Mouse (Mus musculus) liver, adult 2 months (tissue): ENCODE results near the gene Fhad1.

Experiments used
- CTCF ChIP-seq: fragments of 200-500 bp; IDR thresholded peaks from 2 replicates; pipeline ENCODE4 v1.5.1; 2011; ENCODE audit warnings: low read depth, low read length, control low read depth
- POLR2A ChIP-seq: fragments of 200-500 bp; IDR thresholded peaks from 2 replicates; pipeline ENCODE4 v1.6.1; 2011; ENCODE audit warnings: low read length, control low read depth; ENCODE audit not compliant: insufficient read depth; ENCODE audit errors: extremely low read depth

- TF ChIP-seq CTCF (peak; percentile 97), POLR2A (no peak)
These were observed 157.4 kb downstream of the Fhad1 start for GRCm38 (mm10) chr4:141857422-141857930.
